Mouse (Mus musculus): ENCODE data around the gene Rnf103. TPM values are rescaled to one million over a fixed set of nuclear protein-coding genes. Genes with fewer than 3 reads are reported as not detected.
"Not testable (repeated sequence)": the region's sequence is repeated elsewhere in the genome, so short reads cannot be mapped to it uniquely, and the experiment has no call there.

Rnf103 gene
- polyA plus RNA-seq, 1 experiment: 67.6 TPM

DNA sequence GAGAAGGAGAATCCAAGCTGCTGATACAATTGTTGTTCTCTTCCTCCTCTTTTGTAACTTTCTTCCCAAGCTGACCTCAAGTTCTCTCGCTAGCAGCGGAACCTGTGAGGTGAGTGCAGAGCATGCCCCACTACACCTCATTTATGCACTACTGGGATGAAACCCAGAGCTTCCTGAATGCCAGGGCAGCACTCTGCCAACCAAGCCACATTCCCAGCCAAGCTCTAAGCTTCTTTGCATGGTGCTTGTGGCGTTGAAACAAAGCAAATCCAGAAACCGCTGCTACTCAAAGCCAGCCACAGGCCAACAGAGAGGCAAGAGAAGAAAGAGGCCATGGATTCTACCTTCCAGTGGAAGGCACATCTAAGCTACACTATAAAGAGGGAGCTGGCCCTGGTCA lies 25.9 kb upstream of the Rnf103 start:
- Histone ChIP-seq H3K27ac (ENCODE audit: insufficient read depth, low read depth, low read length) (no peak overlapping the region), H3K4me1 (ENCODE audit: control insufficient read depth, insufficient read depth, insufficient read length, low read length) (no peaks in the 10 kb centered on the region), H3K4me3 (ENCODE audit: low read depth, low read length) (no peak overlapping the region), H3K27me3 (ENCODE audit: control insufficient read depth, insufficient read depth, low read length) (no peaks in the 10 kb centered on the region), H3K36me3 (ENCODE audit: control insufficient read depth, insufficient read depth, low read length) (no peaks in the 10 kb centered on the region)
- 88% methylated on average over 4 of the region's 4 CpGs for WGBS
- TF ChIP-seq POLR2A (IDR thresholded peaks at IDR 0.05; ENCODE audit: low read depth, low read length): no peak
- TF ChIP-seq CTCF (IDR thresholded peaks at IDR 0.05; ENCODE audit: extremely low read depth, insufficient read length, insufficient replicate concordance, low read depth, low read length): no peak

DNA sequence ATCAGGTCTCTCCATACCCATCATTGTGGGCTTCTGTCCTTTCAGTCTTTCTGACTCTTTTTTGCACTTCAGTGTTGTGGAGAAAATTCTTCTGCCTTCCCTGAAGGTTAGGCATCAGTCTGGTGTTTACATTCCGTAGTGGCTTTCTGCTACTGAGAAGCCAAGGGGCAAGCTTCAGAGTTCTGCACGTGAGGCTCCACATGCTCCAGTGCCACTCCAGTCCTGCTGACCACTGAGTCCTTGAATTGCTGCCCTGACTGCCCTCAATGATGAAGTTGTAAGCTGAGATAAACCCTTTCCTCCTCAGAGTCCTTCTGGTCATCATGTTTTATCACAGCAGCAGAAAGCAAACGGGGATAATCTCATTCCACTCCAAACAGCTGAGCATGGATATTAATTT lies 24.4 kb upstream of the Rnf103 start:
- WGBS: 63% methylated on average over 3 of the region's 3 CpGs
- H3K36me3 ChIP-seq (ENCODE audit: control insufficient read depth, insufficient read depth, low read length): no peaks in the 10 kb centered on the region

DNA sequence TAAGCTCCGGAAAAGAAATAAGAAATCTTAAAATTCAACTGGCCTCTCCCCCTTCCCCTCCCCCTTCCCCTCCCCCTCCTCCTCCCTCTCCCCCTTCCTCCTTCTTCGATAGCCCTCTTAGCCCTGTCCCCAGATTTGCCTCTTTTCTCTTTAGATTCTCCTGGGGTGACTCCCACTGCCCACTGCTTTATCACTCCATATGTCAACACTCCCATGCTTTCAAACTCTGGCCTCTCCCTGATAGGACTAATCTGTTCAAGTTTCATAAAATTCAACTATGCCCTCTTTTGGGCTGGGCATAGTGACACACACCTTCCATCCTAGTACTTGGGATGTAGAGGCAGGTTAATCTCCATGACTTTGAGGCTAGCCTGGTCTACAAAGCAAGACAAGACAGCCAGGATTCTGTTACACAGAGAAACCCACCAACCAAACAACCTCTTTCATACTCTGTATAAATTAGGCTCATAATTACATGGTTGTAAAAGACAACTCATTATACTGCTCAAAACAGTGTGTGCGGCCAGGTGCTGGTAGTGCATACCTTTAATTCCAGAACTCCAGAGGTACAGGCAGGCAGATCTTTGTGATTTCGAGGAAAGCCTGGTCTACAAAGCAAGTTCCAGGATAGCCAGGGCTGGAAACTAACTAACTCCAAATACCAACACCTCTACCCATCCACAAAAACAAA lies 21.7 kb upstream of the Rnf103 start:
- no peak overlapping the region for H3K27ac ChIP-seq (ENCODE audit: insufficient read depth, low read depth, low read length)
- WGBS: 52% methylated on average over 4 of the region's 4 CpGs
- H3K4me1 ChIP-seq (ENCODE audit: control insufficient read depth, insufficient read depth, insufficient read length, low read length): peaks cover 7% of the 10 kb centered on the region; the same call in 1 of the 2 replicates

More for the DNA sequence above, 24.4 kb upstream of the Rnf103 start:
- TF ChIP-seq CTCF (IDR thresholded peaks at IDR 0.05; ENCODE audit: extremely low read depth, insufficient read length, insufficient replicate concordance, low read depth, low read length) (no peak), POLR2A (IDR thresholded peaks at IDR 0.05; ENCODE audit: low read depth, low read length) (no peak)
- Histone ChIP-seq H3K4me3 (ENCODE audit: low read depth, low read length) (no peak overlapping the region), H3K27me3 (ENCODE audit: control insufficient read depth, insufficient read depth, low read length) (no peaks in the 10 kb centered on the region), H3K4me1 (ENCODE audit: control insufficient read depth, insufficient read depth, insufficient read length, low read length) (no peaks in the 10 kb centered on the region), H3K27ac (ENCODE audit: insufficient read depth, low read depth, low read length) (no peak overlapping the region)

GRCm38 (mm10) chr6:71472786-71473185 lies 20.9 kb upstream of the Rnf103 start:
- Histone ChIP-seq H3K36me3 (ENCODE audit: control insufficient read depth, insufficient read depth, low read length) (no peaks in the 10 kb centered on the region), H3K27me3 (ENCODE audit: control insufficient read depth, insufficient read depth, low read length) (no peaks in the 10 kb centered on the region), H3K4me1 (ENCODE audit: control insufficient read depth, insufficient read depth, insufficient read length, low read length) (peaks cover 7% of the 10 kb centered on the region; the same call in 1 of the 2 replicates), H3K27ac (ENCODE audit: insufficient read depth, low read depth, low read length) (no peak overlapping the region), H3K4me3 (ENCODE audit: low read depth, low read length) (no peak overlapping the region)
- TF ChIP-seq POLR2A (IDR thresholded peaks at IDR 0.05; ENCODE audit: low read depth, low read length) (no peak), CTCF (IDR thresholded peaks at IDR 0.05; ENCODE audit: extremely low read depth, insufficient read length, insufficient replicate concordance, low read depth, low read length) (no peak)
- 76% methylated on average over 1 of the region's 1 CpGs for WGBS

More for the DNA sequence above, 21.7 kb upstream of the Rnf103 start:
- no peak overlapping the region for H3K4me3 ChIP-seq (ENCODE audit: low read depth, low read length)
- no peaks in the 10 kb centered on the region for H3K27me3 ChIP-seq (ENCODE audit: control insufficient read depth, insufficient read depth, low read length)
- no peaks in the 10 kb centered on the region for H3K36me3 ChIP-seq (ENCODE audit: control insufficient read depth, insufficient read depth, low read length)
- no peak for TF ChIP-seq CTCF (IDR thresholded peaks at IDR 0.05; ENCODE audit: extremely low read depth, insufficient read length, insufficient replicate concordance, low read depth, low read length)
- no peak for TF ChIP-seq POLR2A (IDR thresholded peaks at IDR 0.05; ENCODE audit: low read depth, low read length)

GRCm38 (mm10) chr6:71475604-71476003 lies 18.1 kb upstream of the Rnf103 start:
- Histone ChIP-seq H3K36me3 (ENCODE audit: control insufficient read depth, insufficient read depth, low read length) (no peaks in the 10 kb centered on the region), H3K4me3 (ENCODE audit: low read depth, low read length) (no peak overlapping the region), H3K4me1 (ENCODE audit: control insufficient read depth, insufficient read depth, insufficient read length, low read length) (peaks cover 7% of the 10 kb centered on the region; the same call in 1 of the 2 replicates), H3K27me3 (ENCODE audit: control insufficient read depth, insufficient read depth, low read length) (no peaks in the 10 kb centered on the region), H3K27ac (ENCODE audit: insufficient read depth, low read depth, low read length) (no peak overlapping the region)
- whole genome bisulfite sequencing: 34% methylated on average over 3 of the region's 3 CpGs
- TF ChIP-seq CTCF (IDR thresholded peaks at IDR 0.05; ENCODE audit: extremely low read depth, insufficient read length, insufficient replicate concordance, low read depth, low read length) (no peak), POLR2A (IDR thresholded peaks at IDR 0.05; ENCODE audit: low read depth, low read length) (no peak)

DNA sequence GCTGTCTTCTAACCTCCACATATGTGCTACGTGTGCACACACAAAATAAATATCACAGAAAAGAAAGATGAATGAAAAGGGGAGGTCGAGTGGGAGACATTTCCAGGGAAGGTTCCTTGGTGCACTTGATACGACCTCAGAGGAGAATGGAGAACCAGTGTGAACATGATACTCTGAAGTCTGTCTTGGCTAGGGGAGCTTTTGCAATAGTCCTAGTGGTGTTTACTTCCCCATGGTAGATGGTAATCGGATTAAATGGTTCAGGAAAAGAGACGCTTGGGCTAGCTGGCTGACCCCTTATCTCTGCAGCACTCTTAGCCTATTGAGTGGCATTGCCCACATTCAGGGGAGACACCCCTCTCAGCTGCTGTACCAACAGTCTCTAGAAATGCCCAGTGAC lies 16.9 kb upstream of the Rnf103 start:
- WGBS: 78% methylated on average over 5 of the region's 5 CpGs
- Histone ChIP-seq H3K27ac (ENCODE audit: insufficient read depth, low read depth, low read length) (no peak overlapping the region), H3K36me3 (ENCODE audit: control insufficient read depth, insufficient read depth, low read length) (no peaks in the 10 kb centered on the region), H3K4me1 (ENCODE audit: control insufficient read depth, insufficient read depth, insufficient read length, low read length) (peaks cover 7% of the 10 kb centered on the region; the same call in 1 of the 2 replicates), H3K27me3 (ENCODE audit: control insufficient read depth, insufficient read depth, low read length) (no peaks in the 10 kb centered on the region), H3K4me3 (ENCODE audit: low read depth, low read length) (no peak overlapping the region)
- TF ChIP-seq CTCF (IDR thresholded peaks at IDR 0.05; ENCODE audit: extremely low read depth, insufficient read length, insufficient replicate concordance, low read depth, low read length): no peak
- TF ChIP-seq POLR2A (IDR thresholded peaks at IDR 0.05; ENCODE audit: low read depth, low read length): no peak

DNA sequence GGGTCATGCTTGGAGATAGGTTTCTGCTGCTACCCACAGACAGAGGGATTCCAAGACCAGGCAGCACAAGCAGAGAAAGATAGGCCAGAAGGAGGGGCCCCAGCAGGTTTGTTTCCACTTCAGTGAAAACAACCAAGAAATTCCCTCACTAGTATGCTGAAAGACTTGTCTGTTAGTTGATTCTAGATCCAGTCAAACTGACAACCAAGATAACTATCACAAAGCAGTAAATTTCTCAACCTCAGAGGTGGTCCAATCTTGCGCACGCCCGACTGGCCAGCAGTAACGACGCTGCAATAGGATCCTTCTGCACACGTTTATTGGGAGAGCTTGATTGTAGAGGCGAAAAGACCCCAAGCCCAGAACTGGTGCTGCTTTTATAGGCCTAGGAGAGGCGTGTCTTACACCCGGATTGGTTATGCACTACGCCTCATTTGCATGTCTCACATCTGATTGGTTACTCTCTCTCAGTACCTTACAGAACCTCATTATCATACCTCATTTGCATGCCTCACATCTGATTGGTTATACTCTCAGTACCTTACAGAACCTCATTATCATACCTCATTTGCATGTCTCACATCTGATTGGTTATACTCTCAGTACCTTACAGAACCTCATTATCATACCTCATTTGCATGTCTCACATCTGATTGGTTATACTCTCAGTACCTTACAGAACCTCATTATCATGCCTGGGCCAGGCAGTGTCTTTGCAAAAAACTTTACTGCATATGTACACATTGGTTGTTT lies 14.7 kb upstream of the Rnf103 start:
- not testable (repeated sequence) for H3K4me1 ChIP-seq (ENCODE audit: control insufficient read depth, insufficient read depth, insufficient read length, low read length); H3K27ac ChIP-seq (ENCODE audit: insufficient read depth, low read depth, low read length); H3K36me3 ChIP-seq (ENCODE audit: control insufficient read depth, insufficient read depth, low read length); H3K4me3 ChIP-seq (ENCODE audit: low read depth, low read length); H3K27me3 ChIP-seq (ENCODE audit: control insufficient read depth, insufficient read depth, low read length)
- 94% methylated on average over 10 of the region's 10 CpGs for WGBS

DNA sequence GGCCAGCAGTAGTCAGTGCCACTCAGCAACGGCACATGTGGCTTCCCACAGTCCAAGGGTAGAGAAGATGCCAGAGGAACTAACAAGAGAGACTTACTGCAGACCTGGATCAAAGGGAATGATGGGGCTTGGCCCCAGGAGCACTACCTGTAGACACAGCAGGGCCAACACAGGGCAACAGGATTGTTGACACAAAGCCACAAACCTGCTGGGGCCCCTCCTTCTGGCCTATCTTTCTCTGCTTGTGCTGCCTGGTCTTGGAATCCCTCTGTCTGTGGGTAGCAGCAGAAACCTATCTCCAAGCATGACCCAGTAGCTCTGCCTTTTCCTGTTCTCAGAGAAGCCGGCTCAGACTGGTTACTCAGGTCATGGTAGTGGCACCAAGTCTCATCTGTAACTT lies 14.1 kb upstream of the Rnf103 start:
- 31% methylated on average over 2 of the region's 2 CpGs for WGBS
- not testable (repeated sequence) for H3K27ac ChIP-seq (ENCODE audit: insufficient read depth, low read depth, low read length); H3K36me3 ChIP-seq (ENCODE audit: control insufficient read depth, insufficient read depth, low read length); H3K27me3 ChIP-seq (ENCODE audit: control insufficient read depth, insufficient read depth, low read length); H3K4me1 ChIP-seq (ENCODE audit: control insufficient read depth, insufficient read depth, insufficient read length, low read length); H3K4me3 ChIP-seq (ENCODE audit: low read depth, low read length)

Data from small intestine, adult 2 months (tissue).